Mouse (Mus musculus): ENCODE data around the gene Ssbp1.

Gene Ssbp1

DNA sequence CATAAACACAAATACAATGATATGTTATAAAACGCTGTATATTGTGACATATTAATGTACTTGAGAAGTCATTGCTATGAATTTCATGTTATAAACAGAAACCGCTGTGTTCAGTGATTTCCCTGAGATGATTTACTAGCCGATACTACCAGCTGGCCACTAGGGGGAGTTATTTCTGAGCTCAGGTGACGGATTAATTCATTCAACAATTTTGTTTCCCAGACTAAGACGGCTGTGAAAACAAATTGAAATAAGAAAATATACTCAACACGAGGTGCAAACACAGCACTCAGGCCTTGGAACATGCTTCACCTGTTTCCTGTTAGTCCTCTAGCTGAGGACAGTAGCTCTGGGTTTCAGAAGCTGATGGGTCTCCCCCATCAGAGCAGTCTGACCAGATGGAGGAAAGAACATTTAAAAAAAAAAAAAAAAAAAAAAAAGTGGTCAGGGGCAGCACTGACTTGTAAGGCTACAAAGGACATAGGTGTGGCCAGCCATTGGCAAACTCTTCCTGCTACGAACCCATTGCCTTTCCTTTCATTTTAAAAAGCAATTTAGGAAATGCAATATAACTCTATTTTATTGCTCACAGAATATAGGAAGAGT lies 16.6 kb upstream of the Ssbp1 start:
- DNase-seq (ENCODE audit: low read depth, low spot score): no peak

DNA sequence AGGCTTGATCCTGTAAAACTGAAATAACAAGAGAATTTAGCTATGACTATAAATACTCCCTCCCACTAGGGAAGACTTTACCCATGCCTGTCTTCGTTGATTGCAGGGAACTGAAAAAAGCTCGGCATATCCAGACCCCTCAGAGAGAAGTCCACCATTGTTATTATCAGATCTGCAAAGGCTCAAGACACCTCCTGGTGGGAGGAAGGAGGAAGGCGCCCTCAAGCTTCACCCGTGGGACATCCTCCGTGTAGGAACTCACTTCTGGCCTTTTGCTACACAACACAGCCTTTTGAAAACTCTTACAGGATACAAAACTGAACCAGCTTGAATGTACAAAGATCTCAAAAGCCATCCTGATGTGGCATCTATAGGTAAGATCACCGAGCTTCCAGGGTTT lies 5.4 kb upstream of the Ssbp1 start:
- no peak for DNase-seq (ENCODE audit: low read depth, low spot score)

DNA sequence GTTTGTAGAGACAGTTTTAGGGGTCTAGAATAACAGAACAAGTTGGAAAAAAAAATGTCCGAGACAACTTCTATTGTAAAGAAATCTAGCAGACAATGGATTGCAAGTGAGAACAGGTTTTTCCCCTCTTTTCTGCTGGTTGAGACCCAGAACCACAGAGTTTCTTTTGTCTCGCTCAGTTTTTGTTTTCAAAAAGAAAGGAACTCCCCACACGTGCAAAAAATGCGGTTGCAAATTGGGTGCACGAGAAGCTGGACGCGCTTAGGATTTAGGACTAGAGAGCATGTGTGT lies 513 bp downstream of the Ssbp1 start:
- DNase-seq (ENCODE audit: low read depth, low spot score): no peak

DNA sequence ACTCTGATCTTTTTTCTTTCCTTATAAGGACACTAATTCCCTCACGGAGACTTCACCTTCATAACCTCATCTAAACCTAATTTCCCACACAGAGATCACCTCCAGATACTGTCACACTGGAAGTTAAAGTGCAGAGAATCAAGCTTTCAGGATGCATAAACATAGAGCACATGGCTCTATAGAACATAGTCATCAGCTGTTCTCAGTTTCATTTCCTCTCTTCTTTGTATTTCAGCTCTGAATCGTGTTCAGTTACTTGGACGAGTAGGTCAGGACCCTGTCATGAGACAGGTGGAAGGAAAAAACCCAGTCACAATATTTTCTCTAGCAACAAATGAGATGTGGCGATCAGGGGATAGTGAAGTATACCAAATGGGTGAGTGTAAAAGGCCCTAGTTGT lies 5.0 kb downstream of the Ssbp1 start:
- no peak for DNase-seq (ENCODE audit: low read depth, low spot score)

DNA sequence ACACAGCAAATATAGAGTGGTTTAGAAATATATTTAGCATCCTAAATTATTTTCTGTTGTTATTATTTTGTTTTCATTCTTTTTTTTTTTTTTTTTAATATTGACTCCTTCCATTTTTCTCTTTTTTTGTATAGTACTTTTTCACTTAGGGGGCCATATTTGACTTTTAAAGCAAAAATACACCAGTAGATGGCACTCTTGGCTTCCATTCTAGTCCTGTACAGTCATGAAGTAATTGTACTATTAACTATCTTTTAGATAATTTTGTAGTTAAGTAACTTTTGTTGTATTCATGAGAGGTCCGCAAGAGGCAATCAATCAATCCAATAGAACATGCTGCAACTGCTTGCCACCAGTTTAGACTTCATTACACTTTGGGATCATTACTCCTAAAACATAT lies 8.6 kb downstream of the Ssbp1 start:
- peak; percentile 2 for DNase-seq (ENCODE audit: low read depth, low spot score)

DNA sequence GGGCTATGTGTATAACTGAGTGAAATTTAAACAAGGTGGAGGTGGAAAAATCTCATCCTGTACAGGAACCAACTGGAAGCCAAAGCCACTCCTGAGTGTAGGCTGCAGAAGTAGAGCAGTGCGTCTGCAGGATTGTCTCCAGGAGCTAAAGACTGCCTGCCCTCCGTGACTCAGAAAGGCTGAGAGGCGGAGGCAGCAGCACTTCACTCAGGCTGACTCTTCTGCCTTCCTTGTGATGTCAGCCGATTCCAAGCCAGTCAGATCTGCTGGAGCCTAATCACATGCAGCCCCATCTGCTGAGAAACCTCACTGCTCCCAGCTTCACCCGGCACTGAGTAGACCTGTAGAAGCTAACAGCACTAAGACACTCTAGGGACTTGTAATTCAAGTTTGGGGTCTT lies 11.2 kb downstream of the Ssbp1 start:
- no peak for DNase-seq (ENCODE audit: low read depth, low spot score)

DNA sequence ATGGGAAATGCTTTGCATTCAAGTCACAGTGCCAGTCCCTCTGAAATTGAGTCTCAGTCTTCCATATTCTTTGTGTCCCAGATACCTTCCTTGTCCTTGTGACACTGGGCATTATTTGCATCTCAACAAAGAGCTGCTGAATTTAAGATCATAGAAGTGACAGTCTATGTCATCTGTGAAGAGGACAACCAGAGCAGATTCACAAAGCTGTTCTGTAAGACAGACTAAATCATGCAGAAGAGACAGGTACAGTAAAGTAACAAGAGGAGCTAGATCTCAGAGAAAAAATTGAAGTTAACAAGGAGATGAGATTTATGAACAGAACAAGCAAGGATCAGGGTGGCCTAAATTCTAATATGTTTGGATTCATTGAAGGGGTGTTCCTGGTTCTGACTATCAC lies 19.8 kb downstream of the Ssbp1 start, which contains the start of gene Tas2r137:
Tas2r137 (plus strand) TSS at position 301 of the 400 bp plus-strand sequence.
- no peak for DNase-seq (ENCODE audit: low read depth, low spot score)

DNA sequence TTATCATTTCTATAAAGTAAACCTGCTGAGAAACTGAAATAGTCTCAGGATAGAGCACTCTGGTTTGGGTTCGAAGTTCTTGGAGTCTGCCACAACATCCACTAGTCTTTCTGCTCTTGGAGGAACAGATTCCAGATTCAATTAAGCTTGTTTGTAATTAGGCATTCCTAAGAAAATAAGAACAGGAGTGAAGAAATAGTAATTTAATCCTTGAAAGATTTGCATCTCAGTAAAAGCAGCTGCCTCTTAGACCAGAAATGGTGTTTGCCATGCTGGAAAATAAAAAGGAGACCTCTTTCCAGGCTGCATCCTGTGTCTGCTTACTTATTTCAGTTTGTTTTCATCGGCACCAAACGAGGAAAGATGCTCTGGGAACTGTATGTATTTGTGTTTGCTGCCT lies 22.1 kb downstream of the Ssbp1 start, which contains the start of gene Tas2r108:
Tas2r108 (plus strand) TSS at position 301 of the 400 bp plus-strand sequence.
- DNase-seq (ENCODE audit: low read depth, low spot score): no peak

DNA sequence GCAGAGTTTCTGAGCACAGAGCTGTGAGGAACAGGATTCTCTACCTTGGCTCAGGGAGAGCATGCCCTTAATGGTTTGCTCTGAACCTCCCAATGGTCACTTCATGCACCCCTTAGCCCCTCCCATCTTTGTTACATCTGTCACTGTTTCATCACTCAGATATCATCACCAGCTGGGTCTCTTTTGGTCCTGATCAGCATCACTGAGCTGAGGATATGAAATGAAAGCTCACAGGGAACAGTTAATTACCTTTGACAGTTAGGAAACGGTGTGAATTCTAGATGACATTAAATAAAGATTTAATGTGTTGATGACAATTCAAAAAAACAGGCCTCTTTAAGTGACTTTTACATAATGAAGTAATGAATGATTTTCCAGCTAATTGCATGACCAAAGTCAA lies 48.3 kb downstream of the Ssbp1 start, which contains the start of gene Prss37:
Prss37 (minus strand) TSS at position 101 of the 400 bp plus-strand sequence.
- no peak for DNase-seq (ENCODE audit: low read depth, low spot score)

Measured in embryo, embryonic 11.5 days (tissue).